Mouse (Mus musculus) MEL (cell line): Measurements from ENCODE around the gene Nup210l. TPM values are rescaled to one million over a fixed set of nuclear protein-coding genes. Genes with fewer than 3 reads are reported as not detected.
A peak's percentile ranks its signal among the peaks of the same experiment; 100 is the strongest.

Experiments used
- DNase-seq: peaks from one replicate; pipeline ENCODE4 v3.0.0; 2011; ENCODE audit warnings: low read depth, low spot score
- H3K27ac ChIP-seq: 2 replicates; pipeline ENCODE4 v1.5.1; 2012; ENCODE audit warnings: low read depth, mild to moderate bottlenecking, control low read depth, low read length, moderate library complexity; ENCODE audit not compliant: control insufficient read depth
- H3K27me3 ChIP-seq, 2 experiments: fragments of 150-350 bp in 1 of 2; sonication (generic) in 1 of 2; 2 replicates each; pipeline ENCODE4 v1.6.1; 2012; ENCODE audit warnings: low read length in 2 of 2, mild to moderate bottlenecking in 2 of 2, improper control_type of control experiment in 1 of 2, moderate library complexity in 1 of 2; ENCODE audit not compliant: insufficient read depth in 2 of 2, control insufficient read depth in 1 of 2
- H3K36me3 ChIP-seq, 2 experiments: 2 replicates each; pipeline ENCODE4 v1.6.1; 2012 to 2014; ENCODE audit warnings: low read length in 2 of 2, improper control_type of control experiment in 1 of 2, inconsistent platforms in 1 of 2, mild to moderate bottlenecking in 1 of 2; ENCODE audit not compliant: insufficient read depth in 2 of 2, control insufficient read depth in 1 of 2
- H3K4me1 ChIP-seq, 2 experiments: fragments of 150-350 bp in 1 of 2; sonication (generic) in 1 of 2; 2 replicates each; pipeline ENCODE4 v1.6.1; 2012; ENCODE audit warnings: low read length in 2 of 2, improper control_type of control experiment in 1 of 2, mild to moderate bottlenecking in 1 of 2; ENCODE audit not compliant: insufficient read depth in 2 of 2, control insufficient read depth in 1 of 2
- H3K4me3 ChIP-seq, 2 experiments: fragments of 150-350 bp in 1 of 2; sonication (generic) in 1 of 2; 2 replicates each; pipeline ENCODE4 v1.5.1; 2012; ENCODE audit warnings: low read depth in 2 of 2, low read length in 2 of 2, mild to moderate bottlenecking in 2 of 2, moderate library complexity in 2 of 2, control low read depth in 1 of 2, improper control_type of control experiment in 1 of 2; ENCODE audit not compliant: control insufficient read depth in 1 of 2, insufficient read depth in 1 of 2
- H3K79me2 ChIP-seq: 2 replicates; pipeline ENCODE4 v1.6.1; 2012; ENCODE audit warnings: mild to moderate bottlenecking, low read length, moderate library complexity; ENCODE audit not compliant: control insufficient read depth, poor library complexity, insufficient read depth
- H3K9ac ChIP-seq: 2 replicates; pipeline ENCODE4 v1.6.1; 2012; ENCODE audit warnings: low read depth, mild to moderate bottlenecking, control low read depth, low read length, moderate library complexity; ENCODE audit not compliant: control insufficient read depth, poor library complexity, severe bottlenecking
- H3K9me3 ChIP-seq: fragments of 150-350 bp; sonication (generic); replicated peaks from 2 replicates; pipeline ENCODE4 v1.6.1; 2012; ENCODE audit warnings: mild to moderate bottlenecking, low read length, improper control_type of control experiment, moderate library complexity; ENCODE audit not compliant: insufficient read depth
- BHLHE40 ChIP-seq: IDR thresholded peaks from 2 replicates; pipeline ENCODE4 v1.6.1; 2012; ENCODE audit warnings: low read depth, mild to moderate bottlenecking, inconsistent platforms, low read length, improper control_type of control experiment, borderline replicate concordance
- CHD1 ChIP-seq: IDR thresholded peaks from 2 replicates; pipeline ENCODE4 v1.6.1; 2012; ENCODE audit warnings: low read depth, mild to moderate bottlenecking, inconsistent platforms, low read length, improper control_type of control experiment
- CHD2 ChIP-seq: IDR thresholded peaks from 2 replicates; pipeline ENCODE4 v1.6.1; 2011; ENCODE audit warnings: low read length, improper control_type of control experiment
- CTCF ChIP-seq, 3 experiments: IDR thresholded peaks in 2 of 3; conservative IDR thresholded peaks in 1 of 3; 2 replicates each; pipeline ENCODE4 v1.5.1; 2011 to 2012; ENCODE audit warnings: low read length in 3 of 3, low read depth in 2 of 3, mild to moderate bottlenecking in 2 of 3, improper control_type of control experiment in 1 of 3, inconsistent platforms in 1 of 3, mixed read lengths in 1 of 3, moderate library complexity in 1 of 3; ENCODE audit not compliant: control insufficient read depth in 1 of 3, insufficient read depth in 1 of 3, poor library complexity in 1 of 3, severe bottlenecking in 1 of 3
- E2F4 ChIP-seq: IDR thresholded peaks from 2 replicates; pipeline ENCODE4 v1.6.1; 2011; ENCODE audit warnings: low read depth, low read length, improper control_type of control experiment, borderline replicate concordance
- ELF1 ChIP-seq: IDR thresholded peaks from 2 replicates; pipeline ENCODE4 v1.6.1; 2014; ENCODE audit warnings: low read depth, mild to moderate bottlenecking, inconsistent platforms, low read length, improper control_type of control experiment, moderate library complexity
- EP300 ChIP-seq, 2 experiments: IDR thresholded peaks; 2 replicates each; pipeline ENCODE4 v1.6.1; 2011; ENCODE audit warnings: improper control_type of control experiment in 2 of 2, low read length in 2 of 2, low read depth in 1 of 2, mild to moderate bottlenecking in 1 of 2
- ETS1 ChIP-seq: IDR thresholded peaks from 2 replicates; pipeline ENCODE4 v1.6.1; 2012; ENCODE audit warnings: low read depth, mild to moderate bottlenecking, inconsistent platforms, low read length, improper control_type of control experiment, moderate library complexity
- GABPA ChIP-seq: IDR thresholded peaks from 2 replicates; pipeline ENCODE4 v1.6.1; 2012; ENCODE audit warnings: low read depth, mild to moderate bottlenecking, inconsistent platforms, low read length, improper control_type of control experiment, moderate library complexity
- GATA1 ChIP-seq: IDR thresholded peaks from 2 replicates; pipeline ENCODE4 v1.6.1; 2011; ENCODE audit warnings: low read depth, low read length, improper control_type of control experiment
- HCFC1 ChIP-seq: IDR thresholded peaks from 2 replicates; pipeline ENCODE4 v1.6.1; 2012; ENCODE audit warnings: low read depth, mild to moderate bottlenecking, inconsistent platforms, low read length, improper control_type of control experiment, moderate library complexity
- JUND ChIP-seq: IDR thresholded peaks from 2 replicates; pipeline ENCODE4 v1.6.1; 2011; ENCODE audit warnings: low read depth, mild to moderate bottlenecking, improper control_type of control experiment, low read length
- KAT2A ChIP-seq: conservative IDR thresholded peaks from 2 replicates; pipeline ENCODE4 v1.6.1; 2012; ENCODE audit warnings: low read depth, low read length, improper control_type of control experiment, inconsistent platforms
- MAFK ChIP-seq: IDR thresholded peaks from 2 replicates; pipeline ENCODE4 v1.6.1; 2011; ENCODE audit warnings: low read depth, mild to moderate bottlenecking, low read length, improper control_type of control experiment, borderline replicate concordance
- MAX ChIP-seq: IDR thresholded peaks from 2 replicates; pipeline ENCODE4 v1.6.1; 2011; ENCODE audit warnings: low read length, improper control_type of control experiment
- MAZ ChIP-seq: IDR thresholded peaks from 2 replicates; pipeline ENCODE4 v1.6.1; 2012; ENCODE audit warnings: low read depth, mild to moderate bottlenecking, inconsistent platforms, low read length, improper control_type of control experiment
- MEF2A ChIP-seq: IDR thresholded peaks from 2 replicates; pipeline ENCODE4 v1.6.1; 2014; ENCODE audit warnings: low read depth, mild to moderate bottlenecking, inconsistent platforms, low read length, improper control_type of control experiment; ENCODE audit not compliant: poor library complexity, insufficient replicate concordance, severe bottlenecking; ENCODE audit errors: extremely low read depth
- MXI1 ChIP-seq: IDR thresholded peaks from 2 replicates; pipeline ENCODE4 v1.6.1; 2011; ENCODE audit warnings: mild to moderate bottlenecking, low read depth, low read length, improper control_type of control experiment
- MYB ChIP-seq: IDR thresholded peaks from 2 replicates; pipeline ENCODE4 v1.6.1; 2011; ENCODE audit warnings: mild to moderate bottlenecking, low read depth, low read length, improper control_type of control experiment
- MYC ChIP-seq: IDR thresholded peaks from 2 replicates; pipeline ENCODE4 v1.6.1; 2011; ENCODE audit warnings: low read depth, mild to moderate bottlenecking, low read length, improper control_type of control experiment, moderate library complexity
- NRF1 ChIP-seq: IDR thresholded peaks from 2 replicates; pipeline ENCODE4 v1.6.1; 2014; ENCODE audit warnings: low read depth, mild to moderate bottlenecking, inconsistent platforms, low read length, improper control_type of control experiment, moderate library complexity; ENCODE audit not compliant: poor library complexity, insufficient read depth, severe bottlenecking
- POLR2A ChIP-seq, 2 experiments: IDR thresholded peaks; 2 replicates each; pipeline ENCODE4 v1.6.1; 2011 to 2012; ENCODE audit warnings: low read length in 2 of 2, mild to moderate bottlenecking in 2 of 2, control low read depth in 1 of 2, improper control_type of control experiment in 1 of 2, low read depth in 1 of 2, moderate library complexity in 1 of 2; ENCODE audit not compliant: control insufficient read depth in 1 of 2, insufficient read depth in 1 of 2, poor library complexity in 1 of 2
- POLR2AphosphoS2 ChIP-seq: IDR thresholded peaks from 2 replicates; pipeline ENCODE4 v1.6.1; 2011; ENCODE audit warnings: low read length, improper control_type of control experiment
- POLR2AphosphoS5 ChIP-seq: IDR thresholded peaks from 2 replicates; pipeline ENCODE4 v1.6.1; 2012; ENCODE audit warnings: low read depth, borderline replicate concordance, mild to moderate bottlenecking, inconsistent platforms, low read length, moderate library complexity, mixed read lengths
- RCOR1 ChIP-seq: IDR thresholded peaks from 2 replicates; pipeline ENCODE4 v1.6.1; 2012; ENCODE audit warnings: low read depth, mild to moderate bottlenecking, inconsistent platforms, low read length, improper control_type of control experiment
- SIN3A ChIP-seq: IDR thresholded peaks from 2 replicates; pipeline ENCODE4 v1.6.1; 2012; ENCODE audit warnings: low read length, improper control_type of control experiment, inconsistent platforms
- SMC3 ChIP-seq: IDR thresholded peaks from 2 replicates; pipeline ENCODE4 v1.6.1; 2011; ENCODE audit warnings: low read depth, low read length, improper control_type of control experiment
- TAL1 ChIP-seq: IDR thresholded peaks from 2 replicates; pipeline ENCODE4 v1.6.1; 2012; ENCODE audit warnings: mild to moderate bottlenecking, inconsistent platforms, low read length, moderate library complexity, mixed read lengths
- TBP ChIP-seq: IDR thresholded peaks from 2 replicates; pipeline ENCODE4 v1.8.0; 2011; ENCODE audit warnings: low read depth, low read length, improper control_type of control experiment
- TCF12 ChIP-seq: IDR thresholded peaks from 2 replicates; pipeline ENCODE4 v1.6.1; 2014; ENCODE audit warnings: low read depth, mild to moderate bottlenecking, inconsistent platforms, low read length, improper control_type of control experiment, moderate library complexity
- UBTF ChIP-seq: IDR thresholded peaks from 2 replicates; pipeline ENCODE4 v1.6.1; 2012; ENCODE audit warnings: low read depth, mild to moderate bottlenecking, inconsistent platforms, low read length, improper control_type of control experiment, moderate library complexity, borderline replicate concordance; ENCODE audit not compliant: insufficient read depth
- USF1 ChIP-seq: IDR thresholded peaks from 2 replicates; pipeline ENCODE4 v1.6.1; 2014; ENCODE audit warnings: low read depth, mild to moderate bottlenecking, inconsistent platforms, low read length, improper control_type of control experiment, moderate library complexity
- USF2 ChIP-seq, 2 experiments: IDR thresholded peaks; 2 replicates each; pipeline ENCODE4 v1.6.1; 2011 to 2012; ENCODE audit warnings: improper control_type of control experiment in 2 of 2, low read length in 2 of 2, borderline replicate concordance in 1 of 2, inconsistent platforms in 1 of 2, low read depth in 1 of 2, mild to moderate bottlenecking in 1 of 2; ENCODE audit not compliant: insufficient read depth in 1 of 2
- ZC3H11A ChIP-seq: IDR thresholded peaks from 2 replicates; pipeline ENCODE4 v1.6.1; 2012; ENCODE audit warnings: low read depth, mild to moderate bottlenecking, inconsistent platforms, low read length, improper control_type of control experiment
- ZKSCAN1 ChIP-seq: IDR thresholded peaks from 2 replicates; pipeline ENCODE4 v1.6.1; 2012; ENCODE audit warnings: low read depth, mild to moderate bottlenecking, inconsistent platforms, low read length, improper control_type of control experiment, moderate library complexity
- ZMIZ1 ChIP-seq: IDR thresholded peaks from 2 replicates; pipeline ENCODE4 v1.6.1; 2012; ENCODE audit warnings: low read depth, mild to moderate bottlenecking, inconsistent platforms, low read length, improper control_type of control experiment, moderate library complexity
- ZNF384 ChIP-seq: IDR thresholded peaks from 2 replicates; pipeline ENCODE4 v1.6.1; 2012; ENCODE audit warnings: low read depth, mild to moderate bottlenecking, inconsistent platforms, low read length, improper control_type of control experiment
- polyA plus RNA-seq, 2 experiments: library from polyadenylated mRNA; stranded (reverse) in 1 of 2; unstranded in 1 of 2; fragments of >175 nt in 1 of 2; fragments of >200 nt in 1 of 2; gene quantifications; 2 replicates each; pipeline versions ENCODE4 v1.2.1 to v1.2.4; 2012; ENCODE audit warnings: low replicate concordance in 2 of 2, low read depth in 1 of 2; ENCODE audit not compliant: insufficient read length in 2 of 2, insufficient read depth in 1 of 2, missing spikeins in 1 of 2
- total RNA-seq: library from RNA; depleted of rRNA; stranded (reverse); fragments of 300-350 nt; gene quantifications from 2 replicates; pipeline ENCODE4 v1.2.3, GENCODE M21; 2012

Gene Nup210l
- total and polyA plus RNA-seq, 3 experiments: 0.54 to 0.65 TPM; not detected in 1

DNA sequence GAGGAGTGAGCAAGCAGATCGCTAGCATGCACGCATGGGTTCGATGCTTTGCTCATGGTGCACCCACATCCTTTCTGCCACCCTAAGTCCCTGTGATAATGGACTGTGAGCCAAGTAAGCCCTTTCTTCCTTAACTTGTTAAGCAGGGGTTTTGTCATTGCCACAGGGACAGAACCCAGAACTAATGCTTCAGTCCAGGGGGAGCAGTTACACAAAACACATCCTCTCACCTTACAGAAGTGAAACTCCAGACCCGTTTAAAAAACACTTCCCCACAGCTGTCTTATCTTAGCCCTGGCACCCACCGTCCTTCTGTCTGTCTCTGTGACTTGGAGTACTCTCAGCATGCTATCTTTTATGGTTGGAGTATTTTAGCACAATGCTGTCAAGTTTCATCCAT is 52.1 kb downstream of the Nup210l start:
- H3K36me3 ChIP-seq: peaks cover 0 to 4% of the 10 kb centered on the region in 2 experiments; a peak in 1 of 4 replicates
- peaks cover 0 to 2% of the 10 kb centered on the region in 2 experiments; a peak in 2 of 4 replicates for H3K4me1 ChIP-seq
- no peaks in the 10 kb centered on the region for H3K79me2 ChIP-seq
- DNase-seq: peak; percentile 81
- no peaks in the 10 kb centered on the region for H3K27me3 ChIP-seq
- peak overlapping the region; percentile 47 to 50 for H3K4me3 ChIP-seq
- peak overlapping the region; percentile 29 for H3K9ac ChIP-seq
- no peak overlapping the region for H3K27ac ChIP-seq
- H3K9me3 ChIP-seq: no peaks in the 10 kb centered on the region
- TF ChIP-seq MYB: 0 out of 2 replicates have a peak, but pooled peaks have one; percentile 16
- peak; percentile 74 for TF ChIP-seq GATA1
- peak; percentile 30; the same call in 1 of the 2 replicates for TF ChIP-seq MAX
- TF ChIP-seq USF2 (IDR thresholded peaks at IDR 0.05; ENCODE audit: borderline replicate concordance in 1 of 2, insufficient read depth in 1 of 2, low read depth in 1 of 2, low read length in 2 of 2): no peak
- no peak for TF ChIP-seq USF1
- TF ChIP-seq MYC: no peak
- TF ChIP-seq TCF12: peak; percentile 30; the same call in 1 of the 2 replicates
- TF ChIP-seq MAFK: no peak
- no peak for TF ChIP-seq CHD2
- TF ChIP-seq GABPA: no peak
- TF ChIP-seq MEF2A: no peak
- TF ChIP-seq TBP: 0 out of 2 replicates have a peak, but pooled peaks have one; percentile 21
- no peak for TF ChIP-seq POLR2AphosphoS5
- TF ChIP-seq E2F4: no peak
- TF ChIP-seq CHD1: no peak
- peak; percentile 60 for TF ChIP-seq SIN3A
- no peak for TF ChIP-seq ELF1
- TF ChIP-seq CTCF (IDR thresholded peaks at IDR 0.05 in 2 of 3, conservative IDR thresholded peaks at IDR 0.05 in 1 of 3; ENCODE audit: control insufficient read depth in 1 of 3, insufficient read depth in 1 of 3, low read depth in 2 of 3, low read length in 3 of 3, poor library complexity in 1 of 3, severe bottlenecking in 1 of 3): no peak
- 0 out of 2 replicates have a peak, but pooled peaks have one; percentile 36 for TF ChIP-seq RCOR1
- TF ChIP-seq ZKSCAN1: no peak
- TF ChIP-seq KAT2A: no peak
- TF ChIP-seq HCFC1: no peak
- TF ChIP-seq TAL1: peak; percentile 23; the same call in 1 of the 2 replicates
- TF ChIP-seq UBTF: no peak
- no peak for TF ChIP-seq ZC3H11A
- peak; percentile 39; the same call in 1 of the 2 replicates for TF ChIP-seq ETS1
- TF ChIP-seq EP300 (IDR thresholded peaks at IDR 0.05; ENCODE audit: low read depth in 1 of 2, low read length in 2 of 2): peak in 1 of 2 experiments; percentile 50; a peak in 3 of 4 replicates
- 0 out of 2 replicates have a peak, but pooled peaks have one; percentile 29 for TF ChIP-seq MAZ
- TF ChIP-seq BHLHE40: no peak
- TF ChIP-seq NRF1: no peak
- no peak for TF ChIP-seq MXI1
- no peak for TF ChIP-seq ZMIZ1
- TF ChIP-seq SMC3: no peak
- no peak for TF ChIP-seq JUND
- no peak for TF ChIP-seq ZNF384
- TF ChIP-seq POLR2AphosphoS2: no peak
- TF ChIP-seq POLR2A (IDR thresholded peaks at IDR 0.05; ENCODE audit: control insufficient read depth in 1 of 2, insufficient read depth in 1 of 2, low read depth in 1 of 2, low read length in 2 of 2, poor library complexity in 1 of 2): no peak
